Mouse (Mus musculus): Measurements from ENCODE around the gene A4galt. TPM values are rescaled to one million over a fixed set of nuclear protein-coding genes. Genes with fewer than 3 reads are reported as not detected.
"Not testable (repeated sequence)": the region's sequence is repeated elsewhere in the genome, so short reads cannot be mapped to it uniquely, and the experiment has no call there.

The A4galt gene
- 1 to 10 TPM; 5.5 to 8.6 TPM for total RNA-seq (2021)
- long read RNA-seq, experiment 1, partial matches to known transcripts = 0 of 1 reads
- long read RNA-seq, experiment 1, other reads (novel, unspliced or antisense) = 1 of 1 reads
- long read RNA-seq, experiment 2, partial matches to known transcripts = 1 of 4 reads
- long read RNA-seq, experiment 2, other reads (novel, unspliced or antisense) = 1 of 4 reads

DNA sequence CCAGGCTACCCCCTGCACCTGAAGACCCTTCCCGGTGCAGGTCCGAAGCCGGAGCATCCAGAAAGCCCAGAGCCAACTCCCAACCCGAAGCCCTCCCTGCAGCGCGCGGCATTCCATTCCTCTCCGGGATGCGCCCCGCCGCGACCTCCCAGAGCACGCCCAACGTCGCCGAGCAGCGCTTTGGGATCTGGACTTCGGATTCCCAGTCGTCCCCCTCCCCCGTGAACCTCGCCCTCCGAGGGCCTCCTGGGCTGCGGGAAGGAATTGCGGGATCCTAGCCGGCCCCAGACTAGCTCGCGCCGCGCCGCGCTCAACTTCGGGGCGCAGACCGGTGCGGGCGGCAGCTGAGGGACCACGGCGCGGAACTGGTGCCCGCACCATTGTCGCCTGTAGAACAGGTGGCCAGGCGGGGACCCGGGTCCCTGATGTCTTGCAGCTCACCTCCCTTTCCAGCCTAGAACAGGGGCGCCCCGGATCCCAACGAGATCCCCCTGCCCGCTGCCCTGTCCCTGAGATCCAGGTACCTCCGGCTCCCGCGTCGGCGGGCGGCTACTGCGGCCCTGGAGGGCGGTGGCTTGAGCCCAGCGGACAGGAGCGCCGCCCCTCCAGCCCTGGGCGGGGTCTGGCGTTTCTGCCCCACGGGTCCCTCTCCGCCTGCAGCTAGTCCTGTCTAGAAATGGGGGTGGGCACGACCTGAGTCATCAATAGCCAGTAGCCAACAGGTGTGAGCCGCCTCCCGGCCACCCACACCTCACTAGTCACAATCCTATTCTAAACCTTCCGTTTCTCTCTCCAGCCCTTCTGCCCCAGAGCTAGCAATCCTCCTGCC is at the start of gene A4galt:
Gene A4galt, minus strand, starts transcription at position 599 of the 829 bp plus-strand sequence.
- peak in 1 of 2 experiments; percentile 60 for DNase-seq (ENCODE audit: low spot score in 2 of 2)

DNA sequence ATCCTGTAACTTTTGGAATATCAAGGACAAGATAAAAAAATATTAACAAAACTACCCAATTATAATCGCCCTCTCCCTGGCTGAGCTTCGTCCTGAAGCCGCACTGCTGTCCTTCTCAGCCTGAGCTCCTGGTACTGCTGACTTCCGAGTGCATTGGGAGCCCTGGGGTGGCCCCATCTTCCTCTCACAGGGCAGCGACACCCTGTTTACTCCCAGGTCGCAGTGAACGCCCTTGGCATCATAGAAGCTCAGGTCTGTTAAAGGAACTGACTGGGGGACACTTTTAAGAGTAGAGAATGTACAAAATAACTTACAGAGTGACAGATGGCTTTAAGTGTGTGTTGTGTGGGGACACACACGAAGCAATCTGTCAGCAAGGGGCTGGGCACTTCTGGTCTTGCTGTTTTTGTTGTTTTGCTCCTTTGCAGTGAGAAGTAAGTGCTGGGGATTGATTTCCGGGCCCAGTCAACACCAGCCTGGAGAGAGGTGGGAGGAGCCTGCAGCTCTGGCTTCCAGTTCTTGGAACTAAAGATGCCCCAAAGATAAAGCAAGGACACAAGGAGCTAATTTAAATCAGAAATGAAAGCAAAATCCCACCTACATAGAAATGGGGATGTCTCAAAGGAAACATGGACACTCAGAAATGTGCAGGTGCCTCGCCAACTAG is 48.5 kb upstream of the A4galt start:
- DNase-seq (ENCODE audit: low spot score in 2 of 2) = no peak

DNA sequence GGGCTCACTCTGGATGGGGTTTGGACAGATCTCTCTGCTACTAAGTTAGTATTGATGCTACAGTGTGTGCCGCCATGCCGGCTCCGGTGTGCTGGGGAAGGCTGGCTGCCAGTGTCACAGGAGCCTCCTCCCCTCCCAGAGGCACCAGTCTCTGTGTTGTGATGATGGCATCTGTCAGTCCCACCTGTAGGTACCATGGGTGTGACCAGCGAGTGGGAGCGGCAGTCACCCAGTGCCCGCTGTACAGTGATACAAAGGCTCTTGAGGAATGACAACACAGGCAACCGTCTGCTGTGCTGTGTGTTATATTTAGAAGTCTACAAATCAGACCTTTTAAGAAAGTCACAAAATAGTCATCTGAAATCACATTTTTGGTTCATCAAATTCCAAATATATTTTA is 47.9 kb upstream of the A4galt start:
- no peak for DNase-seq (ENCODE audit: low spot score in 2 of 2)

DNA sequence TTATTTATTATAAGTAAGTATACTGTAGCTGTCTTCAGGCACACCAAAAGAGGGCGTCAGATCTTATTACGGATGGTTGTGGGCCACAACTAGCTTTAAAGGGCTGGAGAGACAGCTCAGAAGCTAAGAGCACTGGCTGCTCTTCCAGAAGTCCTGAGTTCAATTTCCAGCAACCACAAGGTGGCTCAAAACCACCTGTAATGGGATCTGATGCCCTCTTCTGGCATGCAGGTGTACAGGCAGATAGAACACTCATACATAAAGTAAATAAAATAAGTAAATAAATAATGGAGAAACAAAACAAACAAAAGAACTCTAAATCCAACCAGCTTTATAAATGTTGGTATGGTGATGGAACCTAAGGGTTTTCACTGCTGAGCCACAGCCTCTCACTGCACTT is 47.2 kb upstream of the A4galt start:
- no peak for DNase-seq (ENCODE audit: low spot score in 2 of 2)

DNA sequence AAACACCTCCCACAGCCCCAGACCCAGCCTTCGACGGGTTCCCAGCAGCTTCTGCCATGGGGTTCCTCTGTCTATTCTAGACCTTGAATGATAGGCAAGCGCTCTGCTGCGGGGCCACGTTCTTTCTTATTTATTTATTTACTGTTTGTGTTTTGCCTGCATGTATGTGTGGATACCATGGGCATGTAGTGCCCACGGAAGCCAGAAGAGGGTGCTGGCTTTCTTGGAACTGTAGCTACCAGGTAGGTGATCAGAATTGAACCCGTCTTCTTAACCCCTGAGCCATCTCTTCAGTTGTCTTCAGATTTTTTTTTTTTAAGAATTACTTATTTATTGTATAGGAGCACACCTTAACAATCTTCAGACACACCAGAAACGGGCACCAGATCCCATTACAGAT is 46.7 kb upstream of the A4galt start:
- no peak for DNase-seq (ENCODE audit: low spot score in 2 of 2)

DNA sequence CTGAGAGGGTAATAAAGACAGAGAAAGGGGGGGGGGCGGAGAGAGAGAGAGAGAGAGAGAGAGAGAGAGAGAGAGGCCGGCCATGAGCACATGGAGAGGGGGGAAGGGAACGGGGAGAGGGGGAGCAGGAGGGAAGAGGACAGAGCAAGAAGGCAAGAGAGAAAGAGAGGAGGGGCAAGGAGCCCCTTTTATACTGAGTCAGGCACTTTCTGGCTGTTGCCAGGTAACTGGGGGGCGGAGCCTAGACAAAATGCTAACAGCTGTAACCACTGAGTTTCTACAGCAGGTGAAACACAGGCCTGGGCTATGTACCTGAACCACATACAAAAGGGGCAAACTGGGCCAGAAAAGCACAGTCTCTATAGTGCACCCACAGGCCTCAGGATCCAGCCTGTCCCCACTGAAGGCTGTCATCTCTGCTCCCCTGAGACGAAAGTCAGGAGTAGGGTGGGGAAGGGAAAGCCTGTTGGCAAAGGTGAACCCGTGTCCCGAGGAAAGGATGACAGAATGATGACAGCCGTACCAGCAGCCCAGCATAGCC is 45.3 kb upstream of the A4galt start:
- DNase-seq (ENCODE audit: low spot score in 2 of 2) = no peak

DNA sequence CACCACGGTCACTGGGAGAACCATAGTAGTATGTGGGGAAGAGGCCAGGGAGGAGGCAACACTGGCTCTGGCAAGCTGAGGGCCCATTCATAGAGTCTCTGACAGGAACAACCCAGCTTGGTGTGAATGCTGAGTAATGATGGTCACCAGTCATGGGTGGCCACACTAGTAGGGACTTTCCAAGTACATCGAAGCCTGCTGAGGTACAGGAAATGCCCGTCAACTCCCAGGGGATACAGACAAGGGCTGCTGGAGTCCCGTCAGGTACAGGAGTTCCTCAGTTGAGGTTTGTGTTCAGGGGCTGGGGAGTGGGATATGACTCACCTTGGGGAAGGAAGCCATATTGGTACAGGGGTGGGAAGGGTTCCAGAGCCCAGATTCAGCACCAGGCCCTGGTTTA is 44.5 kb upstream of the A4galt start:
- DNase-seq (ENCODE audit: low spot score in 2 of 2) = no peak

DNA sequence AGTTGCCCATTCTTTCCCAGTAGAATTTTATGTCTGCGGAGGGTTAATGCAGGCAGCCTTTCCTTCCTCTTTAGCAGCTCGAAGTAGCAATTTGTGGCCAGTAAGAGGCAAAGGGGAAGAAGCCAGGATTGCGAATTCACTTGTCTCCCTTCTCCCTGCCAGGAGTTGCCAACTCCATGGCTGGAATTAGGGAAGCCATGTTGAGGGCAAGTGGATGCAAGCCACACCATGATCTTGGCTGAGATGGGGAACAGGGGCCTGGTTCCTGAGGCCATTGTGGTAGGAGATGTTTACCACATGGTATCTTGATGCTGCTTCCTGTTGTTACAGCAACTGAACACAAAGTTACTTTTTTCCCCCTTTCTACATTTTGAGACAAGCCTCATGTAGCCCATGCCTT is 43.4 kb upstream of the A4galt start:
- DNase-seq (ENCODE audit: low spot score in 2 of 2) = no peak

DNA sequence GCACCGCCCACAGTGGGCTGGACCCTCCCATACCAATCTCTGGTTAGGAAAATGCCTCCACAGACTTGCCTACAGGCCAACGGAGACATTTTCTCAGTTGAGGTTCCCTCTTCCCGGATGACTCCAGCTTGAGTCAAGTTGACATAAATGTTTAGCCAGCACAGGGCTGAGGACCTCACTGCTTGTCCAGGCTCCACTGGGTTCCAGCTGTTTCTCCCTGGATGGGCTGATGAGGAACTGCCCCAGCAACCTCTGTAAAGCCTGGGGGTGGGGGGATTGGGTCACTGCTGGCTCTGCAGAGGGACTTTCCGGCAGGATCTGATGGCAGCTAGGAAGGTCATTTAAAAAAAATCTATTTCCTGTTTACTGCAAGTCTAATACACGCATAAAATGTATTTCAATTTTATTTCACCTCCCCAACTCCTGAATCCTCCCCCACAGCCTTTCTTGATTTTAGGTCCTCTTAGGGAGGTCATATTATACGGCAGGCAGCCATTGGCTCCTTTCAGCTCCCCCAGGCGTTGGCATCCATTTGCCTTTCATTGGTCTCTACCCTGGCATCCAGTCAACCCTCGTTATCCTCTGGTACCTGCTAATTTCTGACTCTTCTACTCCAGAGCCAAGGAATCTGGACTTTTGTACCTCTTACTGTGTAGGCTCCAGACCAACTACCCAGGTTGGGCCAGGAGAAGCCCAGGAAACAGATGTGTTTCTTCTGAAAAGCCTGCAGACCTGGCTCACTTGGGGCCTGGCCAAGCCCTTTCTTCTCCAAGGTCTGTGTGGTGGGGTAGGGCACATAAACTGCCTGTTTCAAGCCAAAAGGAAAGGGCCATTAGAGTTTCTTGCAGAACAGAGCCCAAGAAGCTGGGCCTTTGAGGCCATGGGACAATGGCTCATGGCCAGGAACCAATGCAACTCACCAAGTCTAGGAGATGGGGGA is 42.4 kb upstream of the A4galt start:
- DNase-seq (ENCODE audit: low spot score in 2 of 2) = no peak

DNA sequence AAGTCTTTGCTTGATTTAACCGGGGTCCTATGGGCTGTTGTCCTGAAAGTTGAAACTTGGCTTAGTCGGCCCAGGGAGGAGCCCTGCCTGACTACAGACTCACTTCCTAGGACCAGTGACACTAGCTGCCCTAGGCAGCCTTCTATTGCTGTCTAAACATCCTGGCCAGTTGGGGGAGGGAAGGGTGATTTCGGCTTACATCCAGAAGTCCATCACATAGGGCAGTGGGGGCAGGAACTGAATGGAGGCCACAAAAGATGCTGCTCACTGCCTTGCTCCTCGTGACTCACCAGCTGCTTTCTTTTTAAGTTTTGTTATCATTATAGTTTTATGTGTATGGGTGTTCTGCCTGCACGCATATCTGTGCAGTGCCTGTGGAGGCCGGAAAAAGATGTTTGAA is 41.6 kb upstream of the A4galt start:
- DNase-seq (ENCODE audit: low spot score in 2 of 2) = no peak

DNA sequence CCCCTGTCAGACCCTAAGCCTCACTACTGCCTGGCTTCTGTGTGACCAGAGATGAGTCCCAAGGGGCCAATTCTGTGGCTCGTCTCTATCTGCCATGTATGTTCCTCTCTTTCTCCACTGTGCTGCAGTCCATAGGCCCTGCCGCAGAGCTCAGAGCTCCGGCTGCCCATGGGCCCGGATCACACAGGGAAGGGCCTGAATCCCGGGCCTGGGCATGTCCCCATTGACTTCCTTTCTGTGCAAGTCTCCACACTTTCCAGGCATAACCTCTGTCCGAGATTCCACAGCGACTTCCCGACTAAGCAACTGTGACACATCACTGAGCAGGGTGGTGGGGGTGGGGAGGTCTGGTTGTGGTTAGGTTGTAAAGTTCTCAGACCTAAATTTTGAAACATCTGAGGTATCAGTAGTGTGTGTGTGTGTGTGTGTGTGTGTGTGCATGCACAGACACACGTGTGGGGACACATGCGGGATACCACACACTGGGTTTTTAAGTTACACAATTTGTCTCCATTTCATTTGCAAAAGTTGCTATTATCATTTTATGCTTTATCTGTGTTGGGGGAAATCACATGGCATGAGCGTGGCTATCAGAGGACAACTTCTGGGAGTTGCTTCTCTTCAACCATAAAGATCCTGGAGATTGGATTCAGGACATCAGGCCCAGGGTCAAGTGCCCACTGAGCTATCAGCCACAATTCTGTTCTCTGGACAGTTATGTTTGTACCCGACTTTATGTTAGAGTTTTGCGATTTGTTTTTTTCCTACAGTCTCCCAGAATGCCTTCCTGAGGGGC is 40.9 kb upstream of the A4galt start:
- no peak for DNase-seq (ENCODE audit: low spot score in 2 of 2)

DNA sequence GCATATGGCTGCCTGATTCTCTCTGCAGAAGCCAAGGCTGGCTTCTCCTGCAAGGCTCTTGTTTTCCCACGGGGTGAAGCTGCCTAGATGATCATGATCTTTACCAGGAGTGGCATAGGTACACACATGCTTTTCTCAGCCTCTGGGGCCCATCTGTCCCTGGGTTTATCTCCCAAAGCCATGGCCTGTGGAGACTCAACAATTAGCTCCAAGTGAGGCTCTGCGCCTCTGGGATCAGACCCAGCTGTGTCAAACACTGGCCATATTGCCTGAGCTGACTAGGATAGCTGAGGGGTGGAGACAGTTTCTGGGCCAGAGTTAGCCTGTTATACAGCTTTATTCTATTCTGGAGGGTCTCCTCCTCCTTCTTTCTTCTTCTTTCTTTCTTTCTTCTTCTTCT is 39.3 kb upstream of the A4galt start:
- DNase-seq (ENCODE audit: low spot score in 2 of 2) = no peak

DNA sequence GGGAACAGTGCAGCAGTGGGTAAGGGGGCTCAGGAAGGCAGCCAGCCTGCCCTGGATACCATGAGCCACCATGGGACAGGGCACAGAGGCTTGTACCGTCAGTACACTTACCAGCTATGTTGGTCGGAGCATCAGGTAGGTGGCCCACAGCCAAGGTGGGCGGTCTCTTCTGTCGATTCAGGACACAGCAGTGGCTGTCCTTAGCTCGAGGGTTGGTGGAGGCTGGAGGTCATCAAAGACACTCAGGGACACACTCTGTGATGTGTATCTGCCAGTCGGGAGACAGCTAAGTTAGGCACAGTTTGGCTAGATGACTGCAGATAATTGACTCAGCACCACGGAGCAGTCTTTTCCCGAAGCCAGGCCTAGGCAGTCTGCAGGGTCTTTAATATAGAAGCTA is 33.3 kb upstream of the A4galt start:
- no peak for DNase-seq (ENCODE audit: low spot score in 2 of 2)

DNA sequence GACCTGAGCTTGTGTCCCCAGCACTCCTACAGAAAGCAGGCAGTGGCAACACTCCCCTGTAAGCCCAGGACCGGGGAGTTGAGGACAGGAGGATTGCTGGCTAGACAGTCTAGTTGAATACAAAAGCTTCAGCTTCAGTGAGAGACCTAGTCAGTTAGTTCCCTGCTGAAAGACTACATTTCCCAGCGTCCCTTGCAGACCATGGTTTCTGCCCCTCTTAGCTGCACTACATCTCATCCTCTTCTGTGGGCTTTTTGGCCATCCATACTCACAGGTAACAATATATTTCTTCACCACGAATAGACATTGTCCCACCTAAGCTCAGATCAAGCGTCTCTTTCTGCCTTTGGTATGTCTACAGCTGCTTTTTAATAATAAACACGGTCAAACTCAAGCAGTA is 30.8 kb upstream of the A4galt start:
- DNase-seq (ENCODE audit: low spot score in 2 of 2) = no peak

DNA sequence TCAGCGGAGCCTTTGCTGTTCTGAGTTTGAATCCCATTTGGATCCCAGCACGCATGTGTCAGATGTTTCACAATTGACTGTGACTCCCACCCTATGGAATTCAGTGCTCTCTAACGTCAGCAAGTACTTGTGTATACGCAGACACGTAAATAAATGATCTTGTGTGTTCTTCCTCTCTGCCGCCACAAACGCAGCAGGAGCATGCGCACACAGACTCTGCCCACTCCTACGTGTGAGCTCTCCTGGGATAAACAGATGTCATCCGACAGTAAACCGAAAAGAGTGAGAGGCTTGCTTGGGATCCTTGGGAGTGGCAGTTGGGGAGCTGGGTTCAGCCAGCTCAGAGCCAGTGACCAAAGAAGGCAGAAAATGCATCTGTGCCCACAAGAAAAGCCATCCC is 29.7 kb upstream of the A4galt start:
- no peak for DNase-seq (ENCODE audit: low spot score in 2 of 2)

DNA sequence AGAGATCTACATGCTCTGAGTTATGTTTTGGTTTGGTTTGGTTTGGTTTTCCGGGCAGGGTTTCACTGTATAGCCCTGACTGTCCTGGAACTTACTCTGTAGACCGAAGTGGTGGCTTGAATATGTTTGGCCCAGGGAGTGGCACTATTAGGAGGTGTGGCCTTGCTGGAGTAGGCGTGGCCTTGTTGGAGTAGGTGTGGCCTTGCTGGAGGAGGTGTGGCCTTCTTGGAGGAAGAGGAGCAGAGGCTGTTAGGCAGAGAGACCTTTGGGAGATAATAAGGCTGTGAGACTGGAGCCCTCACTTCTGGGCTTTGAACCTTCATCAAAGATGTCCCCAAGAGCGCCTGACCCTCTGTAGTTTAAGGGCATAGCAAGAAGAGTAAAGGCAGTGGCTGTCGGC is 27.0 kb upstream of the A4galt start:
- no peak for DNase-seq (ENCODE audit: low spot score in 2 of 2)

DNA sequence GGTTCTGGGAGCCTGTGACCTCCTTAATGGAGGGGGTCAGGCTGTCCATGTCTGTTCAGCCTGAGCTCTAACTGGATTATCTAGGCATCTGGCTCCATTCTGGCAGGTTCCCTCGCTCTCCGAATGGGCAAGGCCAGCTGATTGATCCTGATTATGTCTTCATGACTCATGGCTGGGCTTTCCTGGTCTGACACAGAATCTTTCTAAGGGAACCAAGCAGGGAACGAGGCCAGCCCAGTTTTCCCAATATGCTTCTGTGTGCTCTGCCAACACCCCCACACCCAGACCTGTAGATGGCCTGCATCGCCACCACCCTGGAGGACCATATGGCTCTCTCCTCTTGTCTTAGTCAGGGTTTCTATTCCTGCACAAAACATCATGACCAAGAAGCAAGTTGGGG is 25.9 kb upstream of the A4galt start:
- no peak for DNase-seq (ENCODE audit: low spot score in 2 of 2)

DNA sequence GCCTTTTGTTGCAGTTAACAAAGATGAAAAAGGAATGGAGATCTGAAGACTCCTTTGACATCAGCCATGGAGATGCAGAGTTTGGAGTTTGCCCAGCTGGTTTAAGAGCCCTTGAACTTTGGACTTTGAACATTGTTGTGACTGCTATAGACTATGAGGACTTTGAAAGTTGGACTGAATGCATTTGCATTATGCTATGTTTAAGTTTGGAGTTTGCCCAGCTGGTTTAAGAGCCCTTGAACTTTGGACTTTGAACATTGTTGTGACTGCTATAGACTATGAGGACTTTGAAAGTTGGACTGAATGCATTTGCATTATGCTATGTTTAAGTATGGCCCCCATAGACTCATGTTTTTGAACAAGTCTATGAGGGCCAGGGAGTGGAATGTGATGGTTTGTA is 22.7 kb upstream of the A4galt start:
- DNase-seq (ENCODE audit: low spot score in 2 of 2) = not testable (repeated sequence)

DNA sequence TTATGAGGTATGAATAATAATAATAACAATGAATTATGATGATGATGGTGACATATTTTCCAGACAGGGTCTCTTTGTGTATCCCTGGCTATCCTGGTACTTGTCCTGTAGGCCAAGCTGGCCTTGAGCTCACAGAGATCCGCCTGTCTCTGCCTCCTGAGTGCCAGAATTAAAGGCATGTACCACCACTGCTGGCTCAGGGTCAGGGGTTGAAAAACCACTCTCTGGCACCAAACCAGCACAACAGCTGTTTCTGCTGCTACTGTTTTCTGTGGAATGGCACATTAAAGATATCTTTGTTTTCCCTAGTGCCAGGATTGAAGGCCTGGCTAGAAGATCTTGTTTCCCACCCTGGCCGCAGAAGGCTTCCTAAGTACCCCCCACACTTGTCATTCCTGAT is 21.4 kb upstream of the A4galt start:
- DNase-seq (ENCODE audit: low spot score in 2 of 2) = no peak

DNA sequence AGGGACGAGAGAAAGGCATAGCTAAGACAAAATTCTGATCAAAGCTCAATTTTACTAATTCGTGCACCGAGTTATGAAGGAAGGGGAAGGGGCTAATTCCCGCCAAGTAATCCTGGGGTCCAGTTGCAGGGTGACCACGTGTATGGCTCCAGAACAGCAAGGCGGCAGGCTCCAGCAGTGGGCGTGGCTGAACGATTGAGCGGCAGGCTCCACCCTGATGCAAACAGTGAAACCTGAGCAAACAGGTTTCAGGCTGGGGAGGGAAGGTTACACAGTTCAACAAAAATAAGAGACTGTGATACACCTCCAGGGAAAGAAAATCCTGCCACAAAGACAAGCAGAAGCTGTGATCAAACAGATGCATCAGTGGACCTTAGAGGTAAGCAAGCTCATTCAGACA is 19.6 kb upstream of the A4galt start:
- not testable (repeated sequence) for DNase-seq (ENCODE audit: low spot score in 2 of 2)

All from adrenal gland, adult 18-20 months (tissue).